29 mouse cellular contexts compared by ENCODE assay signal in the genomic region with DNA sequence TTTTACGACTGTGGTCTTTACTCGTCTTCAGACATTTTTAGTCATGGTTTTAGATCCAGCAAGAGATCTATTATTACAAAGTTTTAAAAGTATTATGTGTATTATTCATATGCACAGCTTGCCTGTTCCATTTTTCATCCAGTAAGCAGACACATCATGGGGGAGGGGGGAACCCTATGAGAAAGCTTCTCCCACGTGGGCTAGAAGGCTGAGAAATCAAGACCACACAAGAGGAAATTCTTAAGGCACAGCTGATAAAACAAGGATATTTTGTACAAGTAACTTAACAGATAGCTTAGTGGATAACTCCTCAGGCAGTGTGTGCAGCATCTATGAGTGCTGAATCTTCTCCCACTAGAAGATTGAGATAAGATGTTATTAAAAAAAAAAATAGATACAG.
DNase-seq lines count a peak whose midpoint lies in the region; ATAC-seq and TF ChIP-seq lines count a peak whose summit lies in the region.
"Had no signal": no experiment of that assay in that cellular context is flagged by ENCODE, and none has a peak within 500 bp of the region (broad histone marks: within the 10 kb centered on the region; RNA-seq: fewer than 3 reads in every experiment).

No protein-coding gene starts in this region.

- no peaks in the 10 kb centered on the region for H3K36me3 ChIP-seq in embryonic facial prominence, embryonic 11.5 days (replicated peaks; ENCODE audit: control insufficient read depth, insufficient read depth, low read depth, low read length)
- no peaks in the 10 kb centered on the region for H3K36me3 ChIP-seq in embryonic facial prominence, embryonic 10.5 days (replicated peaks)
- no peaks in the 10 kb centered on the region for H3K36me3 ChIP-seq in heart, embryonic 12.5 days
- H3K36me3 ChIP-seq: G1E; heart, embryonic 10.5 days; hindbrain, embryonic 12.5 days; intestine, embryonic 15.5 days; kidney, embryonic 15.5 days; limb, embryonic 13.5 days; liver, embryonic 12.5 days had no signal

- no peak for TF ChIP-seq CTCF in brain, embryonic 14.5 days (IDR thresholded peaks at IDR 0.05; ENCODE audit: borderline replicate concordance, extremely low read depth, insufficient read depth, insufficient read length)

- no peak overlapping the region for H3K4me3 ChIP-seq in embryonic facial prominence, embryonic 11.5 days (ENCODE audit: low read depth, low read length)
- H3K4me3 ChIP-seq in embryonic facial prominence, embryonic 10.5 days: no peak overlapping the region
- H3K4me3 ChIP-seq in heart, embryonic 12.5 days: no peak overlapping the region
- H3K4me3 ChIP-seq: forebrain, embryonic 13.5 days; heart, embryonic 10.5 days; hindbrain, embryonic 12.5 days; intestine, embryonic 15.5 days; kidney, embryonic 15.5 days; left cerebral cortex, adult 2 months; limb, embryonic 13.5 days; liver, embryonic 12.5 days had no signal

- H3K4me2 ChIP-seq in embryonic facial prominence, embryonic 11.5 days (ENCODE audit: low read depth, low read length): no peak overlapping the region
- H3K4me2 ChIP-seq in heart, embryonic 12.5 days: no peak overlapping the region
- H3K4me2 ChIP-seq: forebrain, embryonic 13.5 days; hindbrain, embryonic 12.5 days; intestine, embryonic 15.5 days; kidney, embryonic 15.5 days; limb, embryonic 13.5 days; liver, embryonic 12.5 days had no signal

- H3K4me1 ChIP-seq in embryonic facial prominence, embryonic 11.5 days (ENCODE audit: control insufficient read depth, insufficient read depth, low read length): no peaks in the 10 kb centered on the region
- H3K4me1 ChIP-seq in embryonic facial prominence, embryonic 10.5 days: no peaks in the 10 kb centered on the region
- H3K4me1 ChIP-seq in heart, embryonic 12.5 days (replicated peaks): no peaks in the 10 kb centered on the region
- H3K4me1 ChIP-seq: forebrain, embryonic 13.5 days; heart, embryonic 10.5 days; hindbrain, embryonic 12.5 days; intestine, embryonic 15.5 days; limb, embryonic 13.5 days; liver, embryonic 12.5 days had no signal

- WGBS in embryonic facial prominence, embryonic 11.5 days: 63% methylated on average over 3 of the region's 3 CpGs
- WGBS in embryonic facial prominence, embryonic 10.5 days: 71% methylated on average over 3 of the region's 3 CpGs
- 61% methylated on average over 3 of the region's 3 CpGs for WGBS in heart, embryonic 12.5 days

- no peaks in the 10 kb centered on the region for H3K9me3 ChIP-seq in embryonic facial prominence, embryonic 11.5 days (replicated peaks; ENCODE audit: control insufficient read depth, low read length)
- no peaks in the 10 kb centered on the region for H3K9me3 ChIP-seq in embryonic facial prominence, embryonic 10.5 days
- no peaks in the 10 kb centered on the region for H3K9me3 ChIP-seq in heart, embryonic 12.5 days (replicated peaks)
- H3K9me3 ChIP-seq: forebrain, embryonic 13.5 days; heart, embryonic 10.5 days; hindbrain, embryonic 12.5 days; intestine, embryonic 15.5 days; kidney, embryonic 15.5 days; limb, embryonic 13.5 days; liver, embryonic 12.5 days had no signal

- TF ChIP-seq POLR2A in brain, embryonic 14.5 days (IDR thresholded peaks at IDR 0.05; ENCODE audit: borderline replicate concordance, extremely low read depth, insufficient read depth, insufficient read length, poor library complexity, severe bottlenecking): no peak

- no peaks in the 10 kb centered on the region for H3K27me3 ChIP-seq in embryonic facial prominence, embryonic 11.5 days (ENCODE audit: control insufficient read depth, insufficient read depth, low read length)
- H3K27me3 ChIP-seq in embryonic facial prominence, embryonic 10.5 days (replicated peaks; ENCODE audit: low read depth, poor library complexity, severe bottlenecking): no peaks in the 10 kb centered on the region
- H3K27me3 ChIP-seq in heart, embryonic 12.5 days (replicated peaks): no peaks in the 10 kb centered on the region
- H3K27me3 ChIP-seq: forebrain, embryonic 13.5 days; hindbrain, embryonic 12.5 days; intestine, embryonic 15.5 days; kidney, embryonic 15.5 days; limb, embryonic 13.5 days; liver, embryonic 12.5 days had no signal

- no peak for ATAC-seq in embryonic facial prominence, embryonic 11.5 days (replicated peaks; ENCODE audit: insufficient number of reproducible peaks, low FRiP score, low TSS enrichment, low read depth)
- ATAC-seq in heart, embryonic 12.5 days (ENCODE audit: insufficient number of reproducible peaks, low FRiP score): no peak
- ATAC-seq: forebrain, embryonic 13.5 days; hindbrain, postnatal 0 days; intestine, embryonic 15.5 days; liver, embryonic 12.5 days; liver, postnatal 0 days; lung, postnatal 0 days had no signal

- DNase-seq in embryonic facial prominence, embryonic 11.5 days (ENCODE audit: low spot score): peak; percentile 31
- DNase-seq in embryonic facial prominence, embryonic 10.5 days (ENCODE audit: low spot score): no peak
- peak; percentile 3 for DNase-seq in layer of hippocampus, adult 9-11 months
- DNase-seq in layer of hippocampus, adult 11-12 months (ENCODE audit: low spot score): no peak
- DNase-seq in brain, embryonic 14.5 days (ENCODE audit: low read depth): peak; percentile 9
- DNase-seq in mesoderm, embryonic 11.5 days (ENCODE audit: low read depth, low spot score): peak; percentile 51
- DNase-seq: adrenal gland, adult 8-10 months; cerebellum, adult 11 months; cerebellum, postnatal 10 days; gastrocnemius, postnatal 10 days; heart, postnatal 36 days; liver, postnatal 0 days; midbrain, embryonic 14.5 days; thymus, adult 18-20 months; thymus, postnatal 25 days had no signal

- H3K9ac ChIP-seq in embryonic facial prominence, embryonic 11.5 days (replicated peaks; ENCODE audit: low read length): no peak overlapping the region
- H3K9ac ChIP-seq in heart, embryonic 12.5 days: no peak overlapping the region
- H3K9ac ChIP-seq: forebrain, embryonic 13.5 days; hindbrain, embryonic 12.5 days; intestine, embryonic 15.5 days; kidney, embryonic 15.5 days; limb, embryonic 13.5 days; liver, embryonic 12.5 days; liver, postnatal 0 days had no signal

- no peak overlapping the region for H3K27ac ChIP-seq in embryonic facial prominence, embryonic 11.5 days (replicated peaks; ENCODE audit: low read depth, low read length)
- no peak overlapping the region for H3K27ac ChIP-seq in embryonic facial prominence, embryonic 10.5 days (replicated peaks)
- no peak overlapping the region for H3K27ac ChIP-seq in heart, embryonic 12.5 days (ENCODE audit: poor library complexity, severe bottlenecking)
- H3K27ac ChIP-seq: forebrain, embryonic 13.5 days; heart, embryonic 10.5 days; hindbrain, embryonic 12.5 days; hindbrain, postnatal 0 days; intestine, embryonic 15.5 days; kidney, embryonic 15.5 days; left cerebral cortex, adult 2 months; limb, embryonic 13.5 days; liver, embryonic 12.5 days; macrophage; stomach, postnatal 0 days had no signal

Comparison
In these comparisons a context has a peak if more than half of its experiments do, and no peak if none do; other contexts are left out.
1. DNase-seq: peak in embryonic facial prominence, embryonic 11.5 days (single experiment), layer of hippocampus, adult 9-11 months (single experiment), brain, embryonic 14.5 days (single experiment) and mesoderm, embryonic 11.5 days (single experiment); none in embryonic facial prominence, embryonic 10.5 days (single experiment) and layer of hippocampus, adult 11-12 months (single experiment).